Mouse (Mus musculus) bone marrow, adult 2 months (tissue): Measurements from ENCODE around the gene BC025920. TPM values are rescaled to one million over a fixed set of nuclear protein-coding genes. Genes with fewer than 3 reads are reported as not detected.

ENCODE experiments used
- H3K27ac ChIP-seq: fragments of 200-500 bp; 2 replicates; pipeline ENCODE4 v1.5.1; 2012; ENCODE audit warnings: low read depth, mild to moderate bottlenecking, control low read depth, inconsistent platforms, low read length; ENCODE audit not compliant: control insufficient read depth, poor library complexity, insufficient read depth
- H3K4me1 ChIP-seq: fragments of 200-500 bp; 2 replicates; pipeline ENCODE4 v1.6.1; 2011; ENCODE audit warnings: low read length; ENCODE audit not compliant: control insufficient read depth, insufficient read depth
- H3K4me3 ChIP-seq: fragments of 200-500 bp; replicated peaks from 2 replicates; pipeline ENCODE3; 2011; ENCODE audit warnings: mild to moderate bottlenecking, low read depth, low read length, control low read depth; ENCODE audit not compliant: control insufficient read depth
- CTCF ChIP-seq: fragments of 200-500 bp; IDR thresholded peaks from 2 replicates; pipeline ENCODE4 v1.5.1; 2011; ENCODE audit warnings: low read length, control low read depth; ENCODE audit not compliant: control insufficient read depth, insufficient read depth
- POLR2A ChIP-seq: fragments of 200-500 bp; IDR thresholded peaks from 2 replicates; pipeline ENCODE4 v1.6.1; 2011; ENCODE audit warnings: low read depth, mild to moderate bottlenecking, control low read depth, low read length, borderline replicate concordance; ENCODE audit not compliant: control insufficient read depth
- WGBS: fragments of 180-500 bp; shearing (Covaris S2); methylation state at CpG from one replicate; pipeline ENCODE4 v1.1.7; 2018; 5-methylcytosine and 5-hydroxymethylcytosine counted together
- polyA plus RNA-seq: library from polyadenylated mRNA; stranded (reverse); fragments of >200 nt; gene quantifications from 2 replicates; pipeline ENCODE4 v1.2.4, GENCODE M21; 2011; ENCODE audit warnings: low replicate concordance; ENCODE audit not compliant: missing spikeins, insufficient read depth, insufficient read length

The BC025920 gene
- polyA plus RNA-seq, 1 experiment, result 6.6 TPM

DNA sequence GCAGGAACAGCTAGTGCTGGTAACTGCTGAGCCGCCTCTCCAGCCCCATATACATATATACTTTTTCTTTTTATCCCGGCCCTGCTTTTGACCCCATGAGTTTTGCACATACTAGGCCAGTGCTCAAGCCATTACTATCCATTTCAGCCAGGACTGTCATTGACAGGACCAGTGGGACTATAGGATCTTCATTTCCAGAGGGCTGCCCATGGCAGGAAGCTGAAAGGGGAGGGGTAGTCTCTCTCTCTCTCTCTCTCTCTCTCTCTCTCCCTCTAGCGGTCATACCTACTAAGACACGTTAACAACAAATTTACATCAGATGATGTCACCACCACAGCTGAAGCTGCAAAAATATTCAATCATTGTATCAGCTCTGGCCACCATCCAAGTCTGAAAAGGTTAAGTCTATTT, 3.3 kb upstream of the BC025920 start:
- WGBS, result 20% methylated on average over 4 of the region's 4 CpGs
- no peak overlapping the region for H3K4me3 ChIP-seq
- H3K4me1 ChIP-seq, result peaks cover 11% of the 10 kb centered on the region; the same call in 1 of the 2 replicates
- no peak overlapping the region for H3K27ac ChIP-seq
- TF ChIP-seq POLR2A (no peak), CTCF (peak; percentile 38; the same call in 1 of the 2 replicates)

DNA sequence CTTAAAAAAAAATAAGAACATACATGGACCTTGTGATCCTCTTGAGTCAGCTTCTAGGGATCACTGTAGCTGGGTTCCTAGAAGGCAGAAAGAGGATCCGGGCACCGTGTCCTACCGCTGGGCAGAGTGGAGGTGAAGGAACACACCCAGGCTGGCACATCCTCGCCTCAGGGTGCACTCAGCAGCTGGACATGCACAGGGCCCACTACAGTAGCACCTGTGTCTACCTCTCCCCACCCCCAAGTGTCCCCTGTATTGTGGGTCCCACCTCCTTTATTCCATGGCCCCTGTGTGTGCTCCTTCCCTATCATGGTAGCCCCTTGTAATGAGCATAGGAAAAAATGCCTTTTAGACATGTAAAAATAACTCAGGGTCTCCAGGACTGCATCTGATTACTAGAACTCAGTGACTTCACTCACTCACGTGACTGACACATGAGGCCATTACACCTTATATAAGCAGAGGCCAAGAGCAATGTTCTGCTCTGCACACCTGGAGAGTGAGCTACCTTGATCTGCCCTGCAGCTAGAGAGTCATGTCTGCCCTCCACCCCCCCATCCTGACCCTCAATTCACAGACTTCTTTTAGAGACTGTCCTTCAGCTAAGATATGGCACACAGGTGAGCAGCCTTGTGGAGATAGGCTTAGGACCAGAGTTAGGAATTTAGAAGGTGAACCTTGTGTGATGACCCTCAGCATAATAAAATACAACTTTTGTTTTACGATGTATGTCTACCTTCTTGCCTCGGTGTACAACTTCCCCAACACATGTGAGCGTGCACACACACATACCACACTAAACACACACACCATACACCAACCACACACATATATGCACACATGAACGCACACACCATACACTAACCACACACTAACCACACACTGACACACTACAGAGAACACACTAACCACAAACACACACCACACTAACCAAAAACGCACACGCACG, 1.8 kb upstream of the BC025920 start:
- 37% methylated on average over 12 of the region's 12 CpGs for WGBS

DNA sequence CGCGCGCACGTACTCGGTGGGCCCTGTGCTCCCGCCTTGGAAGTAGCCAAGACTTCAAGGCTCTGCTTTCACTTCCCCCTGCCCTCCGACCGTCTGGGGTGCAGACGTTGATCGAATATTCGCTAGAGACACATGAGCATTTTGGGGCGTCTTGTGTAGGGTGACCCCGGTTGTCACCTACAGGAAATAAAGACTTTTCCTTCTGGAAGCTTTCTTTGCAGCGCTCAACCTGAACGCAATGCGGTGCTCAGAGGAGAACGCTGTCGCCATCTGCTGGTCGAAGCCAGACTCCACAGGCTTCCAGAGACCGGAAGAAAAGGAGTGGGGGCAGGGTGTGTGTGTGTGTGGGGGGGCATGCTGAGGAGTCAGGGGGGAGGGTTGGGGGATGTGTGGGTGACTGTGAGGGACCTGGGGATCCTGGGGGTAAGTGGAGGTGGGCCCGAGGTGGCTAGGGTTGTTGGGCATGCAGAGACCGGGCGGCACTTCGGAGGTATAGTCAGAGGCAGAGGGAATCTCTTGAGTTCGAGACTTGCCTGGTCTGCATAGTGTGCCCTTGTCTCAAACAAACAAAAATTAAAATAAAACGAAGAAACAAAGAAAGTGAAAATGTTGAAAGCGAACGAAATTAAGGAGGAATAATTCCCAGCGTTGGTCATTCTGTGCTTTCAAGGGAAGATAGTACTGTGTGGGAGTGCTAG, 953 bp upstream of the BC025920 start:
- Histone ChIP-seq H3K27ac (peak overlapping the region; percentile 71), H3K4me3 (peak overlapping the region; percentile 59), H3K4me1 (peaks cover 8% of the 10 kb centered on the region; the same call in 1 of the 2 replicates)
- WGBS, result 3% methylated on average over 29 of the region's 29 CpGs
- peak; percentile 91 for TF ChIP-seq CTCF
- TF ChIP-seq POLR2A, result no peak

More for the DNA sequence above, 1.8 kb upstream of the BC025920 start:
- peak overlapping the region; percentile 27; the same call in 1 of the 2 replicates for H3K27ac ChIP-seq
- TF ChIP-seq CTCF (no peak), POLR2A (no peak)
- H3K4me3 ChIP-seq, result peak overlapping the region; percentile 59
- peaks cover 8% of the 10 kb centered on the region; the same call in 1 of the 2 replicates for H3K4me1 ChIP-seq

DNA sequence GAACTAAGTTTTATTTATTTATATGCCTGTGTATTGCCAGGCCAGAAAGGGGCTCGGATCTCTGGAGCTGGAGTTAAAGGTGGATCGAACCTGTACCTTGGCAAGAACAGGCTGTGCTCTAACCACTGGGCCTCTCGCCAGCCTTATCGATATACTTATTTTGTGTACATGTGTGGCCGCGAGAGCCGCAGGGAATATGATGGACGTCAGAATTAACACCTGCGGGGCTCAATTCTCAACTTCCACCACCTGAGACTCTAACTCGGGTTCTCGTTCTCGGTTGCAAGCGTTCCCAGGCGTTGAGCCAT, 450 bp upstream of the BC025920 start:
- no peak for TF ChIP-seq CTCF
- Histone ChIP-seq H3K4me1 (peaks cover 8% of the 10 kb centered on the region; the same call in 1 of the 2 replicates), H3K4me3 (peak overlapping the region; percentile 47), H3K27ac (peak overlapping the region; percentile 71)
- WGBS, result 1% methylated on average over 14 of the region's 14 CpGs

DNA sequence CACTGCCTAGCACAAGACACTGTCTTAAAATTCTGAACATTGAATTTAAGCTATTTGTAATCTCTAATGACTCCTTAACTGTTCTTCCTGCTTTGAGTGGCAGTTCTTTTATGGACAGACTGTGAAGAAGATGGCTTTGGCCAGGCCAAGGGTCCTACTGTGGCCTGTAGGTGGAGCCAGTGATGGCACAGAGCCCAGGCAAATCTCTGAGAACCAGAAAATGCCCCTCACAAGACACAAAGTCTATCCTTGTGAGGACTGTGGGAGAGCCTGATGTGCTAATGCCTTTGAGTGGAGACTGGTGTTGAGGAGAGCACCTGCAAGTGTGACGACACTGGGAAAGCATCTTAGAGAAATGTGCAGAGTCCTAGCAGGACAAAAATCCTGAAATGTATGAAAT, 2.2 kb downstream of the BC025920 start:
- Histone ChIP-seq H3K4me1 (peaks cover 4% of the 10 kb centered on the region; the same call in 1 of the 2 replicates), H3K4me3 (no peak overlapping the region), H3K27ac (no peak overlapping the region)
- no peak for TF ChIP-seq POLR2A
- peak; percentile 33; the same call in 1 of the 2 replicates for TF ChIP-seq CTCF
- 92% methylated on average over 1 of the region's 1 CpGs for WGBS

DNA sequence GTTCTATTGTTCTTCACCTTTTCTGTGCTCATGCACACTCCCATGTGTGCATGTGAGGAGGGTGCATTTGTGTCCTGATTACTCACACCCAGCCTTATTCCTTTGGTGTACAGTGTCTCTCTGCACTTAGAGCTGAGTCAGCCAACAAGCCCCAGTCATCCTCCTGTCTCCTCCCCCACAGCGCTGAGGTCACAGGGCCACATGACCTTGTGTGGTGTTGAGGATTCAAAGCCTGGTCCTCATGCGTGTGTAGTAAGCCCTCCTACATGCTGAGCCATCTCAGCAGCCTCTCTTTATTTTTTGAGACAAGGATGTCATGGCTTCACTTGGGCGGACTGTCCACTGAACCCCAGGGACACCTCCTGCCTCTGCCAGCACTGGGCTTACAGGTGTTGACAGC, 6.7 kb downstream of the BC025920 start:
- WGBS, result 74% methylated on average over 3 of the region's 3 CpGs
- H3K4me3 ChIP-seq, result no peak overlapping the region
- no peak overlapping the region for H3K27ac ChIP-seq
- H3K4me1 ChIP-seq, result no peaks in the 10 kb centered on the region
- TF ChIP-seq POLR2A, result no peak
- TF ChIP-seq CTCF, result no peak

DNA sequence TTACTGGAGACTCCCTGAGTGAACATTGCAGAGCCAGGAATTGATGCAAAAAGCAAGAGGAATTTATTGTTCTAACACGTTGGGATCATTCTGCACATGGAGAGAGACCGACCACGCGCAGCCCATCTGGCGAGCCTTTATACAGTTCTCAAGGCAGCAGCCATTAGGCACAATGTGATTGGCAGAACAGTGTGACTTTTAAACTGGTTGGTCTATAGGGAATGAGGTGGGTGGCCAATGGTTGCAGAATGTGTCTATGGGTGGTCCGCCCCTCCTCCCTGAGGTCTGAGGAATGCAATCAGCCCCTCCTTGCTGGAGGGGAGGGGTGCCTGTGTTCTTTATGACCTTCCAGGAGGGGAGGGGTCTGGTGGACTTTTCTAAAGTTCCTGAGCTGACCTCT, 9.4 kb downstream of the BC025920 start:
- WGBS, result 90% methylated on average over 6 of the region's 6 CpGs

DNA sequence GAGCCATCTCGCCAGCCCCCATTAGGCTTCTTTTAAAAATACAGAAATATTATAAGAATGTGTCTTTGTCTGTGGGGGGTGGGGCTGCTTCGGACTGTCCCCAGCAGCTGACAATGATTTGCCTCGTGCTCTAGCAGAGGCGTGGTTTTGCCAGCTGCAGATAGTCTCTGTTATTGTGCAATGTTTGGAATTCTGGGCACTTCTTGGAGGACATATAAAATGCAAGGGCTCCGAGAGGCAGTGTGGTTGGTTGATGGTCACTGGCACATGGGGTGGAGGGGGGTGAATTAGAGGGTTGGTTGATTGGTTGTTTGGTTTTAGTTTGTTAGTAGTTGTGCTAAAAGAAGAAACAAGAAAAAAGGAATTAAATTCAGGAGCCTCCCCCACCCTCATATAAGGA, 13.9 kb downstream of the BC025920 start:
- Histone ChIP-seq H3K4me1 (peaks cover 1% of the 10 kb centered on the region; the same call in 1 of the 2 replicates), H3K4me3 (no peak overlapping the region), H3K27ac (no peak overlapping the region)
- 56% methylated on average over 5 of the region's 5 CpGs for WGBS
- no peak for TF ChIP-seq POLR2A
- no peak for TF ChIP-seq CTCF

More for the DNA sequence above, 9.4 kb downstream of the BC025920 start:
- H3K27ac ChIP-seq, result no peak overlapping the region
- no peak for TF ChIP-seq POLR2A
- TF ChIP-seq CTCF, result no peak
- H3K4me1 ChIP-seq, result peaks cover 1% of the 10 kb centered on the region; the same call in 1 of the 2 replicates
- no peak overlapping the region for H3K4me3 ChIP-seq
